Mouse (Mus musculus) R1 (cell line): Measurements from ENCODE around the gene Gm45785.

ENCODE experiments used
- DNase-seq: peaks from one replicate; pipeline ENCODE4 v3.0.0-alpha.2; 2018; ENCODE audit warnings: low read depth, low spot score

Gene Gm45785

GRCm38 (mm10) chr7:140831447-140831846, 24.7 kb downstream of the Gm45785 start:
- DNase-seq: no peak

GRCm38 (mm10) chr7:140828171-140828881, 27.8 kb downstream of the Gm45785 start:
- DNase-seq: peak; percentile 77

GRCm38 (mm10) chr7:140822731-140823130, 33.4 kb downstream of the Gm45785 start:
- DNase-seq: no peak

- DNase-seq: peak; percentile 94
Observed at GRCm38 (mm10) chr7:140821653-140822329, 34.3 kb downstream of the Gm45785 start, which contains the start of gene Zfp941. Zfp941 (minus strand) TSS chr7:140822178.

GRCm38 (mm10) chr7:140821305-140821652, 34.9 kb downstream of the Gm45785 start:
- no peak for DNase-seq

- no peak for DNase-seq
Observed at GRCm38 (mm10) chr7:140820173-140820572, 36.0 kb downstream of the Gm45785 start.

- DNase-seq: no peak
Observed at GRCm38 (mm10) chr7:140812850-140813249, 43.3 kb downstream of the Gm45785 start.

- DNase-seq: no peak
Observed at GRCm38 (mm10) chr7:140811714-140812113, 44.4 kb downstream of the Gm45785 start.

GRCm38 (mm10) chr7:140810496-140810895, 45.6 kb downstream of the Gm45785 start:
- peak; percentile 67 for DNase-seq

- DNase-seq: peak; percentile 75
Observed at GRCm38 (mm10) chr7:140805704-140806103, 50.4 kb downstream of the Gm45785 start.

GRCm38 (mm10) chr7:140802629-140803028, 53.5 kb downstream of the Gm45785 start:
- DNase-seq: no peak

- no peak for DNase-seq
Observed at GRCm38 (mm10) chr7:140798212-140798611, 57.9 kb downstream of the Gm45785 start.

GRCm38 (mm10) chr7:140797619-140798018, 58.5 kb downstream of the Gm45785 start:
- no peak for DNase-seq

GRCm38 (mm10) chr7:140793541-140793940, 62.6 kb downstream of the Gm45785 start:
- no peak for DNase-seq

GRCm38 (mm10) chr7:140788053-140788435, 68.1 kb downstream of the Gm45785 start:
- peak; percentile 78 for DNase-seq

- peak; percentile 89 for DNase-seq
Observed at GRCm38 (mm10) chr7:140787406-140788052, 68.6 kb downstream of the Gm45785 start, which contains the start of gene Syce1. Syce1 (minus strand) TSS chr7:140787852.

GRCm38 (mm10) chr7:140780548-140780947, 75.6 kb downstream of the Gm45785 start:
- DNase-seq: no peak
